Mouse (Mus musculus) yolk sac, embryonic 10.5 days (tissue): ENCODE data around the gene Commd6.
"Not testable (repeated sequence)": the region's sequence is repeated elsewhere in the genome, so short reads cannot be mapped to it uniquely, and the experiment has no call there.

ENCODE experiments used
- DNase-seq: peaks from one replicate; pipeline ENCODE4 v3.0.0-alpha.2; 2017; ENCODE audit warnings: low spot score

The Commd6 gene

GRCm38 (mm10) chr14:101608519-101609368, 31.7 kb downstream of the Commd6 start, which contains the start of gene Tbc1d4:
Tbc1d4 (minus strand) TSS chr14:101609191.
- DNase-seq: peak; percentile 74

- peak; percentile 7 for DNase-seq
Observed at GRCm38 (mm10) chr14:101607631-101608518, 32.6 kb downstream of the Commd6 start.

GRCm38 (mm10) chr14:101605843-101606242, 34.6 kb downstream of the Commd6 start:
- DNase-seq: no peak

- DNase-seq: no peak
Observed at GRCm38 (mm10) chr14:101602851-101603250, 37.6 kb downstream of the Commd6 start.

GRCm38 (mm10) chr14:101597096-101597715, 43.3 kb downstream of the Commd6 start:
- no peak for DNase-seq

- no peak for DNase-seq
Observed at GRCm38 (mm10) chr14:101596691-101597090, 43.8 kb downstream of the Commd6 start.

- no peak for DNase-seq
Observed at GRCm38 (mm10) chr14:101595301-101596080, 45.0 kb downstream of the Commd6 start.

- no peak for DNase-seq
Observed at GRCm38 (mm10) chr14:101594001-101594400, 46.5 kb downstream of the Commd6 start.

- no peak for DNase-seq
Observed at GRCm38 (mm10) chr14:101593340-101593739, 47.1 kb downstream of the Commd6 start.

- DNase-seq: no peak
Observed at GRCm38 (mm10) chr14:101591101-101591500, 49.4 kb downstream of the Commd6 start.

- DNase-seq: not testable (repeated sequence)
Observed at GRCm38 (mm10) chr14:101588209-101588991, 52.1 kb downstream of the Commd6 start.

- DNase-seq: not testable (repeated sequence)
Observed at GRCm38 (mm10) chr14:101587366-101588040, 53.0 kb downstream of the Commd6 start.

- no peak for DNase-seq
Observed at GRCm38 (mm10) chr14:101586096-101586495, 54.4 kb downstream of the Commd6 start.
